Mouse (Mus musculus) brain, adult 2 months (tissue): ENCODE results near the gene Pibf1.

Experiments used
- DNase-seq: peaks from one replicate; pipeline ENCODE4 v3.0.0; 2011; ENCODE audit warnings: low read depth, low spot score

The Pibf1 gene

DNA sequence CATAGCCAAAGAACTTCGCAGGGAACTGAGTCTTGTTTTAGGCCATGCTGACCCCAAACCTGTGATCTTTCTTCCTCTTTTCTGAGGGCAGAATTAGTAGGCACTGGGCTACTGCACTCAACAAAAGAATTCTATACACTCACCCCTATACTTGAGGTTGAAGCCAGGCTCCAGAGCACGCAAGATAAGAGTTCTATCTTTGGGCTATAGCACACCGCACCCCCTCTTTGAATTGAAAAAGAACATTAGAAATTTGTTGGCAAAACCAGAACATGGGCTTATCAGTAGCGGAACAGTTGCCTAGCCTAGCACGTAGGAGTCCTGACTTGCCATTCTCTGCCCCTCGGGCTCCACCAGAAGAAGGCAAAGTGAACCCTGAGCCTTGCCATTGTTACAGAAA is 164.6 kb downstream of the Pibf1 start:
- no peak for DNase-seq

DNA sequence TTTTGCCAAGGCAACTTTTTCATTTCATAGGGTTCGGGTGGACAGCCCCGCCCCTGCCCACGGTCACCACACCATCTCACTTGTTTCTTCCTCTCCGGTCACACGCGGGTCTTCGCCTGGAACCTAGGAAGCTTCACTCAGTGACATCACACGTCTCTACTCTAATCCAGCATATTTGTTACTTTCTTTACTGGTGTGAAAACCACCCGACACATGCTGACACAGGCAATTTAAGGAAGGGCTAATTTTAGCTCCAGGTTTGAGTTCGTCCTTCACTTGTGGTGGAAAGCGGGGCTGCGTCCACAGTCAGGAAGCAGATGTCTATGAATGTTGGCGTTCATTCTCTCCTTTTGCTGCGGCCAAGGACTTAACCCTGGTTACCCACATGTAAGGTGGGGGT is 166.6 kb downstream of the Pibf1 start:
- DNase-seq, result no peak

DNA sequence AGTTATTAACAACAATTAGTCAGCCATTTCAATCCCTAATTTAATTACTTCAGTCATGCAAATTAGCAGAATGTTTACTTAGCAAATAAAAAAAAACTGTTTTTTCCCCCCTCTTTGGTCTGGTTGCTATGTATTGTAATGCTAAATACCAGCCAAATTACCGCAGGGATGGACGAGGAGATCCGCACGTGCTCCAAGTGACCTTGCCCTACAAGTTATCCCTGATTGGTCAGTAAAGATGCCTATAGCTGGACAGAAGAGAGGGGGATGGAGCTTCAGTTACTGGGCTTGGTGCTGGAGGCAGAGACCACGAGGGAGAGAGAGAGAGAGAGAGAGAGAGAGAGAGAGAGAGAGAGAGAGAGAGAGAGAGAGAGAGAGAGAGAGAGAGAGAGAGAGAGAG is 167.5 kb downstream of the Pibf1 start:
- no peak for DNase-seq

DNA sequence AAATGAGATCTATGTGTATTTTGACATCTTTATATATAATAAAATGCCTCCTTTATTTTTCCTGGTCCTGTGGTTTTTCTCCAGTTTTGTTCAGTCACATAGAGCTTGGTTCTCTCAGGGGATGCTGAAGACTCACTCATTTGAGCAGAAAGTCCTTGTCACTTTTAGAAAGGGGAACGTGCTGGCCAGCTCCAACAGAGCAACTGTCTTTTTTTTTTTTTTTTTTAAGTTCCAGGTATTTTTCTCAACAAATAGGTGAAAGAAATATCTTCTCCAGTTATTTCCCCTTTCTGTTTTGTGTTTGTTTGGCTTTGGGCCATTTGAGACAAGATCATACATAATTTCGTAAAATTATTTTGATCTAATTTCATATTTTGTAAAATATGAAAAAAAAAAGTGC is 174.8 kb downstream of the Pibf1 start:
- no peak for DNase-seq

DNA sequence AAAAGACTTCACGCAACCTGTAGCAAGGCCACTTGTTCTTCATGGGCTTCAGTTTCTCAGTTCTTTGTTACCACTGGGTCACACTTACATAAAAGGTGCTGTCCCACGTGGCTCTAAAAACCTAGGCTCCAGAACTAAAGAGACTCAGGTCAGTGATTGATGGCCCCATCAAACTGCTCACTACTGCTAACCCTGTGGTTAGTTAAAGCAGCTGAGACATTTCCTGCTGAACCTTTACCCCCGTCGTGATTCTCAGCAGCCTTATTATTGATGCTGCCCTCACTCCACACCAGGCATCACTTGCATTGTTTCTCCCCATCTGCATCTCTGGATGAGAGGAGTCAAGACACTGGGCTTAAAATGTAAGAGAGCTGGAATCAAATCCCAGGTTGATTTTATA is 176.6 kb downstream of the Pibf1 start:
- no peak for DNase-seq

DNA sequence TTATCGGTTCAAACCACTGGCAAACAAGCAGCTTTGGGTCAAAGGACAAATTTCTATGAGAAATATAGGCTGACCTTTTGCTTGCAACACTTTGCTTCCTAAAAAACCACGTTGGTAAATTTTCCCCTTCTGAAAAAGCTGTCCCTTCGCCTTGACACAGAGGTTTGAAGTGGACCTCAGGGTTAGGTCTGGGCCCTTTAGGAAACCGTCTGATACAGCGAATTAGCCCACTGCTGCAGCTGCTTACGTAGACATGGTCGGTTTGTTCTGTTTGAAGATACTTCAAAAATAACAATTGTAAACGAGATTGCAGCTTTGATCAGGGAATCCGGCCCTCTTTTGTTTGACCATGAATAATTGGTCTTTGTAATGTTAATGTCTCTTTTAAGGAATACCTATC is 179.1 kb downstream of the Pibf1 start:
- DNase-seq, result no peak

DNA sequence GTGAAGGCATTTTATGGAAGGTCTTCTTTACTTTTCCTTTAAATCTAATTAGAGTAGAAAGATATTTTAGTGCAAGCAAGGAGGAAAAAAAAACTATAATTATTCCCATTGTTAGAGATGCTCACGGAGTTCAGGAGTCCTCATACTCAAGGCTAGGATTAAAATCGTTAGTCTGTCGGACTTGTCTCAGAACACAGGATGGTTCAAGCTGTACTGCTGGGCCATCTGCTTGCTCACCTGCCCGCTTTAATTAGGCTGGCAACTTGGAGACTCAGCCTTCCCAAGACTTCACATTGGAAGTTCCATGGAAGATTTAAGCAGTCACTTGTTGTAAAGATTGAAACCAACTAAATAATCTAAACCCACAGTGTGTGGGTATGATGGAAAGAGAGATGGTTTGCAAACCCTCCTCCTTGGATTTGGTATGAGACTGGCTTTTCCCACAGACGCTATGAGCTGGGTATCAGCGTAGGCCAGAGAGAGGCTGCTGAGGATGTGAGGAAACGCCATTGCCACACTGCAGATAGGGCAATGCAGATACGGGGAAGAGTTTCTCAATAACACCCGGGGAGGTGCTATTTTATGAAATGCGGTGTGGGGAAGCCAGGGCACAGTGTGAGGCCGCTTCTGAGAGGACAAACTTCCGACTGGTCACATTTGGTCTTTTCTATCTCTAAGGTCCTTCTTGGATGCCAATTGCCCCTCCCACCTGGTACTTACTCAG is 179.7 kb downstream of the Pibf1 start:
- DNase-seq, result peak; percentile 41

DNA sequence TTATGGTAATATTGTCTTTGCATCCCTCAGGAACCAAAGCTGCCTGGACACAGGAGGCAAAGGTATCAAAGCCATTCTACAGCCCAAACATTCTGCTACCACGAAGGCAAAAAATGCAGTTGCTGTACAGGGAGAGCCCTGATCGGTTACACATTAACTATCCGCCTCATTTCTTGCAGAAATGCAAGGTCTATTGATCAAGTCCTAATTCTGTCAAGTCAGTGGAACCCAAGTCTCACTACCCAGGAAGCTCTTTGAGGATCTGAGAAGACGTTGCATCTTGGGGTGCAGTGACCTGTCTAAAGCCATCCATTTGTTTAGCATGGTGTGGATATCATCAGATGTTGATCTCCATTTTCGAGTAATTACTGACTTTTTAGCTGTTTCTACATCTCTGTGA is 181.2 kb downstream of the Pibf1 start:
- DNase-seq, result no peak

DNA sequence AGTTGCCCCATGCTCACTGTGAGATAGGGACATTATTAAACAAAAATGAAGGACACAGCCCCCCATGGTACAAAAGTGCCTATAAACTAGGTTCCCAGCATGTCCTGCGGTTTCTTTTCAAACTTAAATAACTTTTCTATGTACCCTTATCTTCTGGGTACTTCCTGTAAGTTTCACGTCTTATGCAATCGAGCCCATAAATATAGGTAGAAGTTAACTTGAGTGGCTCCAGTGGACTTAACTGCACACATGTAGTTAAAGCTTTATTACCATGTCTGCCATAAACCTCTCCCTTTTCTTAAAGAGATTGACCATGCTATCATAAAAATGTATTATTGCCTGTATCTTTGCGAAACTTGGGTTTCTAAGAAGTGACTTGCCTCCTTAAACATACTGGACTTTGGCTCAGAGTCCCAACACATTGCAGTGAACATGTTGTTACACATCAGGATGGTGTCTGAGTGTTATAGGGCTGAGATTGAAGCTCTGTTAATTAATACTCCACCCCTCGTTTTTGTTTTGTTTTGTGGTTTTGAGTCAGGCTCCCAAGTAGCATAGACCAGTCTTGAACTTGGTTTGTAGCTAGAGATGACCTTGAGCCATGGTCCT is 181.7 kb downstream of the Pibf1 start:
- no peak for DNase-seq

DNA sequence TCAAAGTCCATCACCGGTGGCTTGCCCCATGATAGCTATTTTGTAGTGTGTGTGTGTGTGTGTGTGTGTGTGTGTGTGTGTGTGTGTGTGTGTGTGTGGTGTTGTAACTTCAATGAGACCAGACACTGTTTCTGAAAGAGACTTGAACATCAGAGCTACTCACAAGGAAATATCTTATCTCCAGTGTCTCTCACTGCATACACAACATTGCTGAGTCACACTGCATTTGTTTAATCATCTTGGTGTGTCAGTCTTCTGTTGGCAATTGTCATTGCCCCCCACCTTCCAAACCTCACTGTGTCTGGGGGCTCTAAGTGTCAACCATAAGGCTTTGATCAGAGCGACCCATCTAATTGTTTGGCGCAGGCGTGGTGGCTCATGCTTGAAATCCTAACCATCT is 186.3 kb downstream of the Pibf1 start:
- DNase-seq, result no peak

DNA sequence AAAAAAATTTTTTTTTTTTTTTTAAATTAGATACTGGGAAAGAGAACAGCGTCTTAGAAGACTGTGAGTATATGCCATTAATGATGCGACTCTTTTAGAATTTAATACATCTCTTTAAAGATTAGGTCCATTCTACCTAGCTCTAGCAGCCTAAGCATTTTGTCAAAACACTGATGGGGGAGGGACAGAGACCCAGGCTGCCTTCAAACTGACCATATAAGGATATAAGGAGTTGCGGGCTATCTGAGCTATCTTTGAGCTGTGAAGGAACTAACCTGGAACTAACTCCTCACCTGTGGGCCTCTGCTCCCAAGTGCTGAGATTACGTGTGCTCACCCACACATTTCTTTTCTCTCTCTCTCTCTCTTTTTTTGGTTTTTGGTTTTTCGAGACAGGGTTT is 193.0 kb downstream of the Pibf1 start:
- no peak for DNase-seq

DNA sequence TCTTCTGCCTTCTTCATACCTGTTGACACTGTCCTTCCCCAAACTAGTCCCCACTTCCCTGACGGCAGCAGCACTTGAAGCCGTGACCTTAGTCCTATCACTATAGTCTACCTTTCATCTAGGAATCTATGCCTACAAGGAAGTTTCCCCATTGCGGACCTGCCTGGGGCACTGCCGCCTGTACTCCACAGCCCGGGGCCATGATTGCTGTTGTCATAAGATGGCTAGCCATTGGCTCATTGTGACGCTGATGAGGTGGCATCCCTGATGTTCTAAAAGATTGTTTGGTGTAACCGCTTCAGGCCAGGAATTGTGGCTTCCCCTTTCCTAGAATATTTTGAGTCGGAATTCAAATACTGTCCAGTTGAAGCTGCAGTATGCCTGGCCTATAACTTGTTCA is 195.2 kb downstream of the Pibf1 start:
- no peak for DNase-seq

DNA sequence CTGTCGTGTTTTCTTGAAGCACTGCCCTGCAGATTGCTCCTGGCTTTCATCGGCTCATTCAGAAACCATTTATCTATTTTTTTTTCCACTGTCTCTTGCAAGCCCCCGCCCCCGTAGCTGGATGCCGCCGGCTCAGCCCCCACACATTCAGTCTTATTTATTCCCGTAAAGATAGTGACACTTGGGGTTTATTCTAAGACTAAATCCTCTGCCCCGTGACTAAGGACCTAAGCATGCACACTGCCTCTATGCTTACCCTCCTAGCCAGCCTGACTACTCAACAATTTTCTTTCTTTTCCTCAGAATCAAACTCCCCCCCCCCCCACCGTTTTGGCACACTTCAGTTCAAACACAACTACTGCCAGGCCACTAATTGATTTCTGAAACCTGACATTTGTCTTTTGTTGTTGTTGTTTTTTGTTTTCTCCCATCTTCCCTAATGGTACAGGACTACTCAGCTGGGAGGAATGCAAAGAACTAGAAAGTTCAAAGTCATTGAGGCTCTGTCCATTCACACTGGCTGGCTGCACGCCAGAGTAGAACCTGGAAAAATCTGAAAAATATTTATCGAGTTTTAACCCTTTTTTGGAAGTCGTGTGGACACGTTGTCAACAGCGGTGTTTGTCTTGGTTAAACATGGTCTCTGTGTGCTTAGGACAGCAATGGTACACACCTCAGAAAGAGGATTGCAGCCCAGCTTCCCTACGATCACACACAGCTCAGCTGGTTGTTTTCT is 196.6 kb downstream of the Pibf1 start:
- peak; percentile 25 for DNase-seq

DNA sequence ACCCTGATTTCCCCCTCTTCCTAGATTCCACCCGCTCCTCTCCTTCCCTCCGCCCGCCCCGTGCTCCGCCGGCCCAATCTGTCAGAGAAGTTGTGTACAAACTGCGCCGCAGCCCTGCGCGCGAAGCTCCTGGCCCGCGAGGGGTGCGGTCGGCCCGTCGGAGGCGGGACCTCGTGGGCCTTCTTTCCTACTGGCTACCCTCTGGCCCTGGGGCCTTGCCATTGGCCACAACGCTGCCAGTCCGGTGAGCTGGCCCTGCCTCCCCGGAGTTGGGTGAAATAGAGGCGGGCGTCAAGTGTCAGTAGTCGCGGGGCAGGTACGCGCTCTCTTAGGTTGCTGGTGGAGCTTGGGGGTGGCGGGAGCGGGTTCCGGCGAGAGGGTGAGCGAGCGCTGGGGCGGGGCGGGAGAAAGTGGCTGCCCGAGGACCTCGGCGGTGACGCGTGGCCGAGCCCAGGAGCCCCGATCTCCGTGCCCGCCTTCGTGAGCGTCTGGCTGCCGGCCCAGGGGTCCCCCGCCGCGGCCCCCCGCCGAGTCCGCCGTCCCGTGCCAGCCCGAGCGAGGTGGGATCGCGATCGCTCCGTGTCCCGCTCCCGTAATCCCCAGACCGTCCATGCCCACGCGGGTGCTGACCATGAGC is 199.3 kb downstream of the Pibf1 start, which contains the start of gene Klf5:
Klf5 (plus strand) TSS at position 307 of the 637 bp plus-strand sequence.
- peak; percentile 94 for DNase-seq

DNA sequence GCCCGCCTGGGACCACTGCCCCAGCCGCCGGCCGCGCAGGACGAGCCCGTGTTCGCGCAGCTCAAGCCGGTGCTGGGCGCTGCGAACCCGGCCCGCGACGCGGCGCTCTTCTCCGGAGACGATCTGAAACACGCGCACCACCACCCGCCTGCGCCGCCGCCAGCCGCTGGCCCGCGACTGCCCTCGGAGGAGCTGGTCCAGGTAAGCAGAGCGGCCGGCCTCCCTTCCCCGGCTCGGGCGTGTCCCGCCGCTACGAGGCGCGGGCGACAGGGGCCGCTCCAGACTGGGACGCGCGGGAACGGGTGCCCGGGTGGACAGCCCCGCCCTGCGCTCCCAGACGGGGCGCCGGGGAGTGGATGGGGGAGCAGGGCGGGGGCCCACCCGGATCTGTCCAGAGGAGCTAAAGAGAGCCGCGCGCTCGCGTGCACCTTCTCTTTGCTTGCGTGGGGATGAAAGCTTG is 199.8 kb downstream of the Pibf1 start:
- DNase-seq, result peak; percentile 56

DNA sequence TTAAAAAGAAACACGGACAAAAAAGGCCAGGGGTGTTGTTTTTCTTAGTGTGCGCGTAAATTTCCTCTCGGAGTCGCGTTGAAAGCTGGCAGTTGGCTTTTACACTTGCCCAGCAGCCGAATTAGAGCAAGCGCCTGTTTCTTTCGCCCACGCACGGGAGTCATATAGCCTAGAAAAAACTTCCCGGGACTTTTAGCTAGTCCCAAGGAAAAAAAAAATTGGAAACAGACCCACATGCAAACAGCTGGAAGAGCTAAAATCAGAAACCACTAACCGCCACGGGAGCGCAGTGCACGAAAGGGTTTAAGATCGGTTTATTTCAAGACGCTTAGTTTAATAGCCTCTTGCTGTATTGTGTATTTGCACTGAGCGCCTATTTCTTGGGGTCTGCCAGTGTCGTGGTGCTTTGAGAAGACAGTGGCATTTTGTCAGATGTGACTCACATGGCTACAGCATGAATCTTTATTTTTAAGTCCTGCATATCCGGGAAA is 200.5 kb downstream of the Pibf1 start:
- peak; percentile 69 for DNase-seq

DNA sequence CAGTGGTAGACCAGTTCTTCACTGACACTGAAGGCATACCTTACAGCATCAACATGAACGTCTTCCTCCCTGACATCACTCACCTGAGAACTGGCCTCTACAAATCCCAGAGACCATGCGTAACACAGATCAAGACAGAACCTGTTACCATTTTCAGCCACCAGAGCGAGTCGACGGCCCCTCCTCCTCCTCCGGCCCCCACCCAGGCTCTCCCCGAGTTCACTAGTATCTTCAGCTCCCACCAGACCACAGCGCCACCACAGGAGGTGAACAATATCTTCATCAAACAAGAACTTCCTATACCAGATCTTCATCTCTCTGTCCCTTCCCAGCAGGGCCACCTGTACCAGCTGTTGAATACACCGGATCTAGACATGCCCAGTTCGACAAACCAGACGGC is 202.2 kb downstream of the Pibf1 start:
- peak; percentile 41 for DNase-seq
